Mouse (Mus musculus) CH12.LX (cell line): ENCODE results near the gene Mturn.

Experiments
- CTCF ChIP-seq, 2 experiments: IDR thresholded peaks in 1 of 2; conservative IDR thresholded peaks in 1 of 2; 2 replicates each; pipeline ENCODE4 v1.5.1; 2011 to 2012; ENCODE audit warnings: low read depth in 2 of 2, low read length in 2 of 2, improper control_type of control experiment in 1 of 2, inconsistent platforms in 1 of 2, mild to moderate bottlenecking in 1 of 2, moderate library complexity in 1 of 2
- E2F4 ChIP-seq: IDR thresholded peaks from 2 replicates; pipeline ENCODE4 v1.6.1; 2011; ENCODE audit warnings: low read depth, low read length, improper control_type of control experiment; ENCODE audit not compliant: insufficient replicate concordance
- EP300 ChIP-seq: IDR thresholded peaks from 2 replicates; pipeline ENCODE4 v1.6.1; 2011; ENCODE audit warnings: low read length, improper control_type of control experiment
- JUND ChIP-seq: conservative IDR thresholded peaks from 2 replicates; pipeline ENCODE4 v1.6.1; 2011; ENCODE audit warnings: low read depth, low read length, improper control_type of control experiment
- KAT2A ChIP-seq: IDR thresholded peaks from 2 replicates; pipeline ENCODE4 v1.6.1; 2012; ENCODE audit warnings: low read length, improper control_type of control experiment, inconsistent platforms; ENCODE audit not compliant: insufficient replicate concordance
- MAZ ChIP-seq: IDR thresholded peaks from 2 replicates; pipeline ENCODE4 v1.6.1; 2012; ENCODE audit warnings: low read depth, mild to moderate bottlenecking, inconsistent platforms, low read length, improper control_type of control experiment, moderate library complexity
- MYC ChIP-seq: IDR thresholded peaks from 2 replicates; pipeline ENCODE4 v1.6.1; 2011; ENCODE audit warnings: low read depth, mild to moderate bottlenecking, improper control_type of control experiment, low read length
- NELFE ChIP-seq: IDR thresholded peaks from 2 replicates; pipeline ENCODE4 v1.6.1; 2011; ENCODE audit warnings: low read depth, low read length, improper control_type of control experiment
- POLR2A ChIP-seq: IDR thresholded peaks from 2 replicates; pipeline ENCODE4 v1.6.1; 2011; ENCODE audit warnings: low read depth, mild to moderate bottlenecking, improper control_type of control experiment, low read length
- POLR2AphosphoS2 ChIP-seq: IDR thresholded peaks from 2 replicates; pipeline ENCODE4 v1.6.1; 2011; ENCODE audit warnings: low read depth, low read length, improper control_type of control experiment
- SMC3 ChIP-seq: IDR thresholded peaks from 2 replicates; pipeline ENCODE4 v1.6.1; 2011; ENCODE audit warnings: low read depth, low read length, improper control_type of control experiment
- TCF12 ChIP-seq: IDR thresholded peaks from 2 replicates; pipeline ENCODE4 v1.6.1; 2014; ENCODE audit warnings: low read depth, mild to moderate bottlenecking, inconsistent platforms, low read length, improper control_type of control experiment
- USF2 ChIP-seq: conservative IDR thresholded peaks from 2 replicates; pipeline ENCODE4 v1.6.1; 2011; ENCODE audit warnings: low read depth, low read length, improper control_type of control experiment
- ZMIZ1 ChIP-seq: IDR thresholded peaks from 2 replicates; pipeline ENCODE4 v1.6.1; 2012; ENCODE audit warnings: low read depth, mild to moderate bottlenecking, inconsistent platforms, low read length, improper control_type of control experiment

GRCm38 (mm10) chr6:54737684-54738083 lies 56.3 kb downstream of the Mturn start:
- no peak for TF ChIP-seq ZMIZ1
- TF ChIP-seq JUND: peak; percentile 52
- no peak for TF ChIP-seq CTCF (conservative IDR thresholded peaks at IDR 0.05 in 1 of 2, IDR thresholded peaks at IDR 0.05 in 1 of 2; ENCODE audit: low read depth in 2 of 2, low read length in 2 of 2)
- peak; percentile 56 for TF ChIP-seq EP300
- no peak for TF ChIP-seq TCF12
- no peak for TF ChIP-seq POLR2A
- no peak for TF ChIP-seq MYC
- TF ChIP-seq USF2: no peak
- TF ChIP-seq POLR2AphosphoS2: no peak
- no peak for TF ChIP-seq SMC3
- no peak for TF ChIP-seq E2F4
- no peak for TF ChIP-seq KAT2A
- TF ChIP-seq MAZ: no peak
- TF ChIP-seq NELFE: no peak
